Mouse (Mus musculus): ENCODE measurements around the gene Tldc1.

Gene Tldc1

DNA sequence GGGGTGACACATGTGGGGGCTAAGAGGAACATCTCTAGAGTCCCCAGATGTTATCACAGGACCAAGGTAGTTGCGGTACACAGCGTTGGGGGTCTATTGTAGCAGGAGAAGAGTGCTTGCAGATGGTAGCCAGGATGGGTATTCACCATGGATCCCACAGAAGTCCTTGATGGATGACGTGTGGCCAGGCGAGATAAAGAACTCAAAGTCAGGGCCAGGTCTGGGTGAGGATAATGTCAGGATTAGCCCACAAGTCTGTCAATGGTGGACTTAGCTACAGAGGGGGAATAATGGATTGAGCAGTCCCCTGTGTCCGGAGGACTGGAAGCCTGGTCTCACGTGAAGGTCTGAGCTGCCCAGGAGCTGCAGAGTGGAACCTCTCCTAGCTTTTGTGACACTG, 53.6 kb downstream of the Tldc1 start:
- in situ Hi-C loops (cut with MboI) = no loop called here

DNA sequence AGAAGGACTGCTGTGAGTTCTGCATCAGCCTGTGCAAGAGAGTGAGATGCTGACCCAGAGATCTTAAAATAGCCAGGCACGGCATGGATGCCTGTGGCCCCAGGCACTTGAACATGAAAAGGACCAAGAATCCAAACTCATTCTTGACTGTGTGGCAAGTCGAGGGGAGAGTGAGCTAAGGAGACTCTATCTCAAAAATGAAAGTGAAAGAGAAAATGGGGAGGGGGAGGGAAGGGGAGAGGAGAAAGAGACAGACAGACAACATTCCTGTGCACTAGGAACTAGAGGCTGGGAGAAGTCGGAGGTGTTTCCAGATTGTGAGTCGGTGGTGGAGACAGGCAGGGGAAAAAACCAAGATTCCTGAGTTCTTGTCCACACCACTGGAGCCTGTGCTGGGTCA, 54.5 kb downstream of the Tldc1 start:
- in situ Hi-C loops (cut with MboI) = no loop called here

DNA sequence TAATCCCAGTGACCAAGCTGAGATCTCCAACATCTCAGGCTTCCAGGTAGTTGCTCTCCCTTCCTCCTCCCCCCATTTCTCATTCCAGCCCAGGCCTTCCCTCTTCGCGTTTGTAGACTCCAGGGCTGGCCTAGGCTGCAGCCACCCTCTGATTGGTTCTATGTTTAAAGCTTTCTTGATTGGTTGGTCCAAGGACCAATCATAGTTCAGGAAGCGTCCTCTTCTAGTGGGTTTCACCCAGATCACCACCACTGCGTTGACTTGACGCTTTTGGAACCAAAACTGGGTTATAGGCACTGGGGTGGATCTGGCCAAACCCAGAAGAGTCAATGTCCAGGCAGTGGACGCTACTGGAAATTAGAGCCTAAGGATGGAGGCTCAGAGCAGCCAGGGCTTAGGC, 55.9 kb downstream of the Tldc1 start:
- in situ Hi-C loops (cut with MboI) = no loop called here

DNA sequence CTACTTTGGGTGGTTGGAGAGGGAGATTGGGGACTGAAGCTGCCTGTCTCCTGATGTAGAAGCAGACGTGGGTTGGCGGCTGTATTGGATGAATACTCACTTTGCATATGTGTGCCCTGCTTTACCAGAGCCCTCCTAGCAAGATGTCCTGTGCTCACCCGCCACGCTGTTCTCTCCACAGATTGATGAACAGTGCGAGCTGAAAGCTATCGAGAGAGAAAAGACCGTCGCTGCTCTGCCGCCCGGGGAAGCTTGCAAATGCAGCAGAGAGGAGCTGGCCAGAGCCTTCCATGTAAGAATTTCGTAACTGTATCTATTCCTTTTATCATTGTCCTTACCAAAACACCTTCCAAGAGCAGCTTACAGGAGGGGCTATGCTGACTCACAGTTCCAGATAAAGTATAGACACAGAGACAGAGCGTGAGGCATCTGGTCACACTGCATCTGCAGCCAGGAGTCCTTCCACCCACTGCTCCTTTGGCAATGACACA, 59.2 kb downstream of the Tldc1 start:
- in situ Hi-C loops (cut with MboI) = no loop called here

DNA sequence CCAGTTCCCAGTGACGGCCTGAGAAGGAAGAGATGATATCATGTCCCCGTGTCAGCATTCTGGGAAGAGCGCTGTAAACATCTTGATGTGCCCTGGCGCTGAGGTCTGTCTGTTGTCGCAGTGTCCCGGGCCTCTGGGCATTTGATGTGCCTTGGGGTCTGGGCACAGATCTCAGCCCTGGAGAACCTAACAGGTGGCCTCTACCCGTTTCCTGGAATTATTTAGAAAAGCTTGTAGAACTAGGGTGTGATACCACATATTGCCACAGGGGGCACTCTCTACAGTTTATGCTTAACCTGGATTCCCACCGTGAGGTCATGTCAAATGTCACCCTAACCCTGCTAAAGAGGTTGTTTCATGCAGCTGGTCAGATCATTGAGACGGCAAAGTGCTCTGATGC, 60.5 kb downstream of the Tldc1 start:
- in situ Hi-C loops (cut with MboI) = no loop called here

DNA sequence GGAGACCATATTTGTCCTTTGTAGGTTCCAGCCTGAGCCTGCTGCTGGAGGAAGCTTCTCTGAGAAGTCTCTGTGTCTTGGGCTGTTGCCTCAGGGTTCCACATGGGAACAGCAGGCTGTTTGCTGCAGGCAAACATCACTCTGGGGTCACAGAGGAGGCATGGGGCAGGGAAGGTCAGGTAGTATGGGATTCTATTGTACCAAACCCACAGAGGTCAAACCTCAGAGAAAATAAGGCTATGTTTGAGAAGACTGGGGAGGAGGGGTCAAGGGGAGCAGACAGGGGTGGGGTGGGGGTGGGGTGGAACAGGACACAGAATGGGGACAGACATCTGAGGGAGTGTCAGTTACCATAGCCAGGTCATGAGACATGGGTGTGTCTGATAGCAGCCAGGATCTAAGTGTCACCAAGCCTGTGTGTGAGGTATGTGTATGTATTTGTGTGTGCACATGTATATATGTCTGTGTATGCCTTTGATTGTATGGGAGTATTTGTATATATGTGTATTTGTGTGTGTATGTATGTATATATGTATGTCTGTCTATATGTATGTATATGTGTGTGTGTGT, 61.4 kb downstream of the Tldc1 start:
- in situ Hi-C loops (cut with MboI) = no loop called here

DNA sequence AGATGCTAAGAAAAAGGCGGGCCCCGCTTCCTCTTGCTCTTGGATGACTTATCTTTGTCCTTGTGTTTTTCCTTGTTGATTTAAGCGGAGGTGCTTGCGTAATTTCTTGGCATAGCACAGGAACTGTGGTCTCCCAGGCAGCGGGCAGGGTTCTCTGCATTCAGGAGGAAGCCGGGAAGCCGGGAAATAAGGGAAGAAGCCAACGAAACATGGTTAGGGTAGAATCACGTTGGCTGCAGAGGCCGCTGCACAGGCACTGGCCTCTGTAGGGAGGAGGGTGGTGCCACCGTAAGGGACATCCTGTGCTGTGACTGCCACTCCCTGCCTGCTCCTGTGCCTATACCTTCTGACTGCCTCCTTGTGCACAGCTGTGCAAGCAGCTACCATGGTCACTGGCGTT, 63.0 kb downstream of the Tldc1 start:
- in situ Hi-C loops (cut with MboI) = no loop called here

DNA sequence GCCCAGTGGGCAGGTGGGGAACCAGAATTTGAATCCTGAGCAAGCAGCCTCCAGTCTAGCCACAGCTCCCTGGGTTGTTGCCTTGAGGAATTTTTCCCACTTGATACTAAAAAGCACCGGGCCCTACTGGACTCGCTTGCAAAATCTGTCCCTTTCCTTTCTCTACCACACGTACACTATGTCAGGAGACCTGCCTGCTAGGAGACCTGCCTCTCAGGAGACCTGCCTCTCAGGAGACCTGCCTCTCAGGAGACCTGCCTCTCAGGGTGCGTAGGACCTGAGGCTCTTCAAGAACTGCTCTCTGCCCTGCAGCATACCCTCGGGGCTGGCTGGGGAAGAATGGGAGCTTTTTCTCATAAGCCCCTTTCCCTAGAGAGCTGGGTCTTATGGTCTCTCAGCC, 64.8 kb downstream of the Tldc1 start:
- in situ Hi-C loops (cut with MboI) = no loop called here

DNA sequence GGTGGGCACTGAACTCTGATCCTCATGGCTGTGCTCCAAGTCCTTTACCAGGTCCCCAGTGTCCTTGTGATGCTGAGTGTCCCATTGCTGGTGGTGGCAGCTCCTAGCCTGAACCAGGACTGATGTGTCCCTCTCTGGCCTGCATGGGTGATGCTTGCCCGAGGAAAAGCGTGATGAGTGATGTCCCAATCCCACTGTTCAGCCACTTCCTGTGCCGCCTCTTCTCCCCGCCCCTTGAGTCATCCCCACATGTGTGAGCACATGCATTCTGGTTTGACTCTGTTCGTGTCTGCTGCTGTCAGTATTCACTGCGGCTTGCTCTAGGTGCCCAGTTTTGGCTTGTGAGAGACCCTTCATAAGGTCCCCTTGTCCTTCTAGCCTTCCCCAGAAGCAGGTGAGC, 66.0 kb downstream of the Tldc1 start:
- in situ Hi-C loops (cut with MboI) = no loop called here

Measured in mature B cell (primary cell).